Mouse (Mus musculus) olfactory bulb, adult 2 months (tissue): ENCODE data around the gene Sec22a. TPM values are rescaled to one million over a fixed set of nuclear protein-coding genes. Genes with fewer than 3 reads are reported as not detected.

Source experiments
- H3K27ac ChIP-seq: fragments of 200-500 bp; 2 replicates; pipeline ENCODE4 v1.5.1; 2012; ENCODE audit warnings: low read depth, low read length; ENCODE audit not compliant: insufficient read depth
- H3K4me1 ChIP-seq: fragments of 200-500 bp; 2 replicates; pipeline ENCODE4 v1.6.1; 2012; ENCODE audit warnings: low read length; ENCODE audit not compliant: control insufficient read depth, insufficient read depth
- H3K4me3 ChIP-seq: fragments of 200-500 bp; 2 replicates; pipeline ENCODE4 v1.5.1; 2012; ENCODE audit warnings: mild to moderate bottlenecking, low read depth, low read length, moderate library complexity; ENCODE audit not compliant: insufficient read depth
- CTCF ChIP-seq: fragments of 200-500 bp; IDR thresholded peaks from 2 replicates; pipeline ENCODE4 v1.5.1; 2012; ENCODE audit warnings: low read depth, mild to moderate bottlenecking, low read length, moderate library complexity; ENCODE audit not compliant: insufficient read depth
- POLR2A ChIP-seq: fragments of 200-500 bp; IDR thresholded peaks from 2 replicates; pipeline ENCODE4 v1.6.1; 2012; ENCODE audit warnings: mild to moderate bottlenecking, low read depth, low read length, moderate library complexity; ENCODE audit not compliant: insufficient read depth
- WGBS: fragments of 180-500 bp; shearing (Covaris S2); methylation state at CpG from one replicate; pipeline ENCODE4 v1.1.7; 2018; 5-methylcytosine and 5-hydroxymethylcytosine counted together
- polyA plus RNA-seq: library from polyadenylated mRNA; stranded (reverse); fragments of >200 nt; gene quantifications from 2 replicates; pipeline ENCODE4 v1.2.4, GENCODE M21; 2012; ENCODE audit warnings: low replicate concordance; ENCODE audit not compliant: missing spikeins, insufficient read depth, insufficient read length

Gene Sec22a
- polyA plus RNA-seq, 1 experiment: not detected

DNA sequence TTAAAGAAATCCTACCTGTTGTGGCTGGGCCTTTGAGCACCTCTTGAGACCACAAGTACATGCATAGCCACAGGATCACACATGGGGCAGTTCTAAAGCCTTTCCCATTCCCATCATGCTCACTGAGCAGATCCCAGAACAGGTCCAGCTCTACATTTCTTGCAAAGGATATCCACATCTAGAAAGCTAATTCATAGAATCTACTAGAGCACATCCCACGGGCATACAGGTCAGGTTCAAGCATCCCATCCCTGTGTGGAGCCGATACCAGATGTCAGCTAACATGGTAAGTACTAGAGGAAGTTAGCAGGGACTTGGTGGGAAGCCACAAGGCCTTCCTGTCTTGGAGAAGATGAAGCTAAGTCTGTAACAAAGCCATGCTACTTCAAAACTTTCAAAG, 57.1 kb downstream of the Sec22a start:
- Histone ChIP-seq H3K4me1 (no peaks in the 10 kb centered on the region), H3K4me3 (no peak overlapping the region), H3K27ac (no peak overlapping the region)
- TF ChIP-seq POLR2A (no peak), CTCF (no peak)
- 97% methylated on average over 2 of the region's 2 CpGs for WGBS

DNA sequence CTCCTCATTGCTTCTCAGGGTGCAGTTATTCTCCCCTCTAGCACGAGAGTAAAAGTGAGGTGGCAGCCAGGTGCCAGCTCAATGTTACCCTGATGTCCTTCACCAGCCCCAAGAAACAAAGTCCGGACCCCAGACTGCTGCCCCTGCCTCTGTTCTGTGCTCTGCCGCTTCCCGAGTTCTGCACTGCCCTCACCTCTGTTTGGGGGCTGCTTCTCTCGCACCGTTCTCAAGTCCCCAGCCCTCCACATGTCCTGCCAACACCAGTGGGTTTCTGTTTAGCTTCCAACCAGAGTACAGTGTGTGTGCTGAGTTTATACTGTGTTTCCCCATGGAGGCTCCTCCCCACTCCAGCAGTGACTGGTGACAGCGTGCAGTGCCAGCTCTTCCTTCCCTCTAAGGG, 58.5 kb downstream of the Sec22a start:
- Histone ChIP-seq H3K4me1 (no peaks in the 10 kb centered on the region), H3K27ac (no peak overlapping the region), H3K4me3 (no peak overlapping the region)
- WGBS: 80% methylated on average over 7 of the region's 7 CpGs
- TF ChIP-seq POLR2A: no peak

DNA sequence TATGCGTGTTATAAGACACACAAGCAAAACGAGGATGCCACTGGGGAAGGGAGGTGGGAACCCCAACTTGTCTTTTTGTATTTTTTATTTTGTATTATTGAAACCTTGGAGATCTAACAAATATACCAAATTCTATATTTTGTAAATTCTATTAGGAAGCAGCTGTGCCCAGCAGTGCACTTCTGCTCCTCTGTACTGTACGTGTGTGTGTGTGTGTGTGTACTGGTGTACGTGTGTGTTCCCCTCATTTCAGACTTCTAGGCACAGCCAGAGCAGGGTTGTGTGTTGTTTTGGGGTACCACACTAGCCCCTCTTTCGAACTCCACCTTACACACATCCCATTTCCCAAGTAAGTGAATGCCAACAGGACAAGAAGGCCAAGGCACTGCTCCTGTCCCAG, 59.3 kb downstream of the Sec22a start:
- WGBS: 87% methylated on average over 5 of the region's 5 CpGs
- H3K4me1 ChIP-seq: no peaks in the 10 kb centered on the region
- TF ChIP-seq POLR2A: no peak
- TF ChIP-seq CTCF: no peak
- no peak overlapping the region for H3K4me3 ChIP-seq
- no peak overlapping the region for H3K27ac ChIP-seq

GRCm38 (mm10) chr16:35303721-35304120, 60.0 kb downstream of the Sec22a start:
- TF ChIP-seq POLR2A (no peak), CTCF (no peak)
- H3K27ac ChIP-seq: no peak overlapping the region
- H3K4me3 ChIP-seq: no peak overlapping the region
- H3K4me1 ChIP-seq: no peaks in the 10 kb centered on the region
- WGBS: 80% methylated on average over 6 of the region's 6 CpGs

- TF ChIP-seq POLR2A (no peak), CTCF (no peak)
- 57% methylated on average over 7 of the region's 7 CpGs for WGBS
- Histone ChIP-seq H3K4me1 (no peaks in the 10 kb centered on the region), H3K4me3 (no peak overlapping the region), H3K27ac (no peak overlapping the region)
Measured at GRCm38 (mm10) chr16:35302441-35303280, 61.1 kb downstream of the Sec22a start.

- Histone ChIP-seq H3K4me3 (no peak overlapping the region), H3K27ac (no peak overlapping the region), H3K4me1 (no peaks in the 10 kb centered on the region)
- no peak for TF ChIP-seq CTCF
- no peak for TF ChIP-seq POLR2A
- 95% methylated on average over 6 of the region's 6 CpGs for WGBS
Measured at GRCm38 (mm10) chr16:35300156-35300555, 63.6 kb downstream of the Sec22a start.

- Histone ChIP-seq H3K4me1 (no peaks in the 10 kb centered on the region), H3K27ac (no peak overlapping the region), H3K4me3 (no peak overlapping the region)
- TF ChIP-seq POLR2A (no peak), CTCF (no peak)
- 70% methylated on average over 5 of the region's 5 CpGs for WGBS
Measured at GRCm38 (mm10) chr16:35297786-35298185, 65.9 kb downstream of the Sec22a start.

GRCm38 (mm10) chr16:35287244-35287643, 76.5 kb downstream of the Sec22a start:
- TF ChIP-seq CTCF: no peak
- no peak for TF ChIP-seq POLR2A
- 94% methylated on average over 5 of the region's 5 CpGs for WGBS
- no peaks in the 10 kb centered on the region for H3K4me1 ChIP-seq
- H3K4me3 ChIP-seq: no peak overlapping the region
- no peak overlapping the region for H3K27ac ChIP-seq

GRCm38 (mm10) chr16:35285821-35286220, 77.9 kb downstream of the Sec22a start:
- 74% methylated on average over 9 of the region's 9 CpGs for WGBS
- Histone ChIP-seq H3K4me3 (no peak overlapping the region), H3K4me1 (no peaks in the 10 kb centered on the region), H3K27ac (no peak overlapping the region)
- TF ChIP-seq CTCF (no peak), POLR2A (no peak)
